Mouse (Mus musculus) cortical plate, adult 2 months (tissue): ENCODE measurements around the gene Bcl2l12.

Experiments used
- CTCF ChIP-seq: fragments of 200-500 bp; IDR thresholded peaks from 2 replicates; pipeline ENCODE4 v1.5.1; 2011; ENCODE audit warnings: mild to moderate bottlenecking, control low read depth, low read length; ENCODE audit not compliant: insufficient read depth; ENCODE audit errors: extremely low read depth
- POLR2A ChIP-seq: fragments of 200-500 bp; IDR thresholded peaks from 2 replicates; pipeline ENCODE4 v1.6.1; 2011; ENCODE audit warnings: mild to moderate bottlenecking, low read length, control low read depth; ENCODE audit not compliant: insufficient read depth; ENCODE audit errors: extremely low read depth

DNA sequence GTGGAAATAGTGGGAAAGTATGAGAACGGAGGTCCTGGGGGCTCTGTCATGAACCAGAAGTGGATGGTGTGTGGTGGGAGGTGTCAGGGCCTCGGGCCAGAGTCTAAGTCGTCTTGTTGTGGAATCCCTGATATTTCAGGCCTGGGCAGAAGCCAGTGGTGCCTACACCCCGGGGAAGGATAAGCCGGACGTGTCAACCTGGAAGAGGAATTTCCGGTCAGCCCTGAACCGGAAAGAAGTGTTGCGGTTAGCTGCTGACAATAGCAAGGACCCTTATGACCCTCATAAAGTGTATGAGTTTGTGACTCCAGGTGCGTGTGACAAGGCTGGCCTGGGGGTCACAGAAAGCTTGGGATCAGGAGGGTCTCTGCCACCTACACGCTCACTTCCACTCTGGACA lies 1.2 kb upstream of the Bcl2l12 start:
- TF ChIP-seq CTCF: no peak
- no peak for TF ChIP-seq POLR2A
